Mouse (Mus musculus) subcutaneous adipose tissue, adult 2 months (tissue): ENCODE measurements around the gene Stk33. TPM values are rescaled to one million over a fixed set of nuclear protein-coding genes. Genes with fewer than 3 reads are reported as not detected.

Experiments
- polyA plus RNA-seq: library from polyadenylated mRNA; depleted of rRNA; stranded (reverse); fragments of >200 nt; gene quantifications from 2 replicates; pipeline ENCODE4 v1.2.3, GENCODE M21; 2012; ENCODE audit warnings: low replicate concordance; rRNA removed

Gene Stk33
- 0.46 TPM in 1 of 2 replicates, not detected in the other for polyA plus RNA-seq

DNA sequence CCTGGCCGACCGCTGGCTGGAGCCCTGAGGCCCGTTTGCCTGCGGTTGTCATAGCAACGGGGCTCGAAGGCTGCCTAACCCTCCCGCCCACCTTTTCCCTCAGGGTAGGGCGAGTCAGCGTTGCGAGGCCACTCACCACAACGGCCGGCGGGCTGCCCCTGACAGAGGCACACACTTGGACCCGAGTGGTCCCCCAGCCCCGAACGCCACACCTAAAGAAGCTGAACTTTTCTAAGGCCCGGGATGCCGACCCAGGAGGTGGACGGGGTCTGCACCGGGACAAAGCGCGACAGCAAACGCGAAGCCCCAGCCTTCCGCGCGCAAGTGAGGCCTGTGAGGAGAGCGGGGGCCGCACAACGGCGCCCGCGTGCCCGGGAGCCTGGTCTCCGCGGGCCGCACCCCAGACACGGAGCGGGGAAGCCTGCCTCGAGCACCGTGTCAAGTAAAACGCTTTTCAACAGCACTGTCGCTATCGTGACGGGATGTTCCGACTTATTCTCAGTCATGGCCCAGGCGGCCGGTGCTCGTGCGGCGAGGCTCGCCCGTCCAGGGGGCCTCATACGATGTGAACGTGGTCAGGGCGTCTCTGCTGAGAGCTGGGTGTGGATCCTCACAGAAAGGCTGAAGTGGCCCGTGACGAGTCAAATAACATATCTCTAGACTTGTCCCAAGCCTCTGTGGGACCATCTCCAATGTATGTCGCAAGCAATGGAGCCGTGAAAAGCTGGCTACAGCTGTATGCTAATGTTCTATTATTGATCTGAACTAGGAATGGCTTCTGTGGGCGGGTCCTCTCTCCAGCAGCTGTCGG, at the start of gene Stk33:
Stk33 (minus strand) TSS at position 301 of the 811 bp plus-strand sequence.

Other genes with a start within 250 kb of the Stk33 start
- gene Trim66, start 69.1 kb upstream of the Stk33 start, polyA plus RNA-seq = 0.17 and 0.19 TPM in 2 replicates
- gene Rpl27a, start 80.1 kb upstream of the Stk33 start, polyA plus RNA-seq = 212 and 563 TPM in 2 replicates